ENCODE assay signal across 23 mouse cellular contexts in genomic region chr3:121102871-121103270, GRCm38 (mm10).
A peak's percentile ranks its signal among the peaks of the same experiment; 100 is the strongest.
DNase-seq lines count a peak whose midpoint lies in the region; ATAC-seq and TF ChIP-seq lines count a peak whose summit lies in the region.
"Had no signal": no experiment of that assay in that cellular context is flagged by ENCODE, and none has a peak within 500 bp of the region (broad histone marks: within the 10 kb centered on the region; RNA-seq: fewer than 3 reads in every experiment).

No protein-coding gene starts in this region.

- no peak overlapping the region for H3K4me3 ChIP-seq in hindbrain, embryonic 15.5 days
- H3K4me3 ChIP-seq in hindbrain, embryonic 11.5 days (ENCODE audit: low read depth, low read length), result no peak overlapping the region
- H3K4me3 ChIP-seq in forebrain, embryonic 14.5 days (ENCODE audit: low read depth, low read length), result no peak overlapping the region
- no peak overlapping the region for H3K4me3 ChIP-seq in midbrain, postnatal 0 days (ENCODE audit: low read depth, low read length)
- no peak overlapping the region for H3K4me3 ChIP-seq in liver, postnatal 0 days (ENCODE audit: low read depth, low read length)
- H3K4me3 ChIP-seq: embryonic facial prominence, embryonic 12.5 days; erythroblast, embryonic 14.5 days; heart, adult 2 months; limb, embryonic 12.5 days; liver, embryonic 13.5 days; lung, embryonic 15.5 days; stomach, embryonic 15.5 days had no signal

- no peaks in the 10 kb centered on the region for H3K36me3 ChIP-seq in hindbrain, embryonic 15.5 days
- no peaks in the 10 kb centered on the region for H3K36me3 ChIP-seq in hindbrain, embryonic 11.5 days (ENCODE audit: control insufficient read depth, insufficient read depth, low read length)
- H3K36me3 ChIP-seq in forebrain, embryonic 14.5 days (ENCODE audit: control insufficient read depth, insufficient read depth, low read length), result no peaks in the 10 kb centered on the region
- no peaks in the 10 kb centered on the region for H3K36me3 ChIP-seq in midbrain, postnatal 0 days (ENCODE audit: insufficient read depth, low read length)
- H3K36me3 ChIP-seq in liver, postnatal 0 days (replicated peaks; ENCODE audit: insufficient read depth, low read length), result no peaks in the 10 kb centered on the region
- H3K36me3 ChIP-seq: embryonic facial prominence, embryonic 12.5 days; limb, embryonic 12.5 days; liver, embryonic 13.5 days; lung, embryonic 15.5 days; stomach, embryonic 15.5 days had no signal

- H3K9ac ChIP-seq in hindbrain, embryonic 15.5 days, result no peak overlapping the region
- H3K9ac ChIP-seq in hindbrain, embryonic 11.5 days (ENCODE audit: low read depth, low read length), result no peak overlapping the region
- no peak overlapping the region for H3K9ac ChIP-seq in forebrain, embryonic 14.5 days (ENCODE audit: low read length)
- H3K9ac ChIP-seq in midbrain, postnatal 0 days (replicated peaks; ENCODE audit: low read length, poor library complexity, severe bottlenecking), result no peak overlapping the region
- H3K9ac ChIP-seq in liver, postnatal 0 days (replicated peaks), result no peak overlapping the region
- H3K9ac ChIP-seq: embryonic facial prominence, embryonic 12.5 days; limb, embryonic 12.5 days; liver, embryonic 13.5 days; lung, embryonic 15.5 days; stomach, embryonic 15.5 days had no signal

- no peak overlapping the region for H3K27ac ChIP-seq in hindbrain, embryonic 15.5 days (replicated peaks)
- H3K27ac ChIP-seq in hindbrain, embryonic 11.5 days (ENCODE audit: low read depth, low read length), result no peak overlapping the region
- H3K27ac ChIP-seq in forebrain, embryonic 14.5 days (ENCODE audit: low read depth, low read length), result peak overlapping the region; percentile 29; the same call in 1 of the 2 replicates
- H3K27ac ChIP-seq in midbrain, postnatal 0 days (ENCODE audit: low read depth, low read length), result no peak overlapping the region
- no peak overlapping the region for H3K27ac ChIP-seq in liver, postnatal 0 days (ENCODE audit: low read depth)
- H3K27ac ChIP-seq: embryonic facial prominence, embryonic 12.5 days; heart, adult 2 months; limb, embryonic 12.5 days; liver, embryonic 13.5 days; lung, embryonic 15.5 days; stomach, embryonic 15.5 days had no signal

- DNase-seq in hindbrain, embryonic 11.5 days (ENCODE audit: low spot score), result no peak
- DNase-seq in retina, postnatal 1 day, result peak; percentile 31
- DNase-seq in retina, embryonic 14.5 days (ENCODE audit: low spot score), result no peak
- no peak for DNase-seq in forebrain, embryonic 14.5 days (ENCODE audit: low spot score)
- no peak for DNase-seq in midbrain, postnatal 0 days (ENCODE audit: low spot score)
- DNase-seq in liver, postnatal 0 days, result no peak
- DNase-seq: B cell, adult 2 months; cerebellum, adult 9-11 months; gastrocnemius, postnatal 14 days; heart, adult 2 months; heart, postnatal 4 days; kidney, adult 8-10 months; kidney, postnatal 14 days; liver, embryonic 13.5 days; lung, postnatal 4 days; right cerebral cortex, adult 18-20 months; thymus, adult 2 months had no signal

- H3K9me3 ChIP-seq in hindbrain, embryonic 15.5 days, result no peaks in the 10 kb centered on the region
- H3K9me3 ChIP-seq in hindbrain, embryonic 11.5 days (ENCODE audit: control insufficient read depth, low read length), result no peaks in the 10 kb centered on the region
- H3K9me3 ChIP-seq in forebrain, embryonic 14.5 days (replicated peaks; ENCODE audit: control insufficient read depth, low read length), result no peaks in the 10 kb centered on the region
- no peaks in the 10 kb centered on the region for H3K9me3 ChIP-seq in midbrain, postnatal 0 days (ENCODE audit: low read length)
- no peaks in the 10 kb centered on the region for H3K9me3 ChIP-seq in liver, postnatal 0 days (ENCODE audit: low read length)
- H3K9me3 ChIP-seq: embryonic facial prominence, embryonic 12.5 days; limb, embryonic 12.5 days; liver, embryonic 13.5 days; lung, embryonic 15.5 days; stomach, embryonic 15.5 days had no signal

- no peak for ATAC-seq in hindbrain, embryonic 15.5 days (ENCODE audit: low FRiP score, low read depth)
- no peak for ATAC-seq in hindbrain, embryonic 11.5 days (ENCODE audit: low FRiP score)
- no peak for ATAC-seq in forebrain, embryonic 14.5 days
- ATAC-seq in midbrain, postnatal 0 days (ENCODE audit: low FRiP score), result no peak
- no peak for ATAC-seq in liver, postnatal 0 days

- TF ChIP-seq EP300 in liver, postnatal 0 days (IDR thresholded peaks at IDR 0.05; ENCODE audit: low read depth), result no peak

- no peaks in the 10 kb centered on the region for H3K27me3 ChIP-seq in hindbrain, embryonic 15.5 days
- no peaks in the 10 kb centered on the region for H3K27me3 ChIP-seq in hindbrain, embryonic 11.5 days (ENCODE audit: control insufficient read depth, insufficient read depth, low read length)
- no peaks in the 10 kb centered on the region for H3K27me3 ChIP-seq in forebrain, embryonic 14.5 days (replicated peaks; ENCODE audit: control insufficient read depth, insufficient read depth, low read length)
- no peaks in the 10 kb centered on the region for H3K27me3 ChIP-seq in midbrain, postnatal 0 days (ENCODE audit: insufficient read depth, low read length)
- no peaks in the 10 kb centered on the region for H3K27me3 ChIP-seq in liver, postnatal 0 days (ENCODE audit: insufficient read depth, low read length)
- H3K27me3 ChIP-seq: embryonic facial prominence, embryonic 12.5 days; limb, embryonic 12.5 days; liver, embryonic 13.5 days; lung, embryonic 15.5 days; stomach, embryonic 15.5 days had no signal

- peak overlapping the region; percentile 9; the same call in 1 of the 2 replicates for H3K4me2 ChIP-seq in hindbrain, embryonic 15.5 days
- H3K4me2 ChIP-seq in hindbrain, embryonic 11.5 days (replicated peaks; ENCODE audit: low read depth, low read length), result no peak overlapping the region
- H3K4me2 ChIP-seq in forebrain, embryonic 14.5 days (ENCODE audit: low read length), result no peak overlapping the region
- H3K4me2 ChIP-seq in midbrain, postnatal 0 days (ENCODE audit: low read depth, low read length, poor library complexity, severe bottlenecking), result peak overlapping the region; percentile 0; the same call in 1 of the 2 replicates
- H3K4me2 ChIP-seq in liver, postnatal 0 days (ENCODE audit: low read depth, low read length), result no peak overlapping the region
- H3K4me2 ChIP-seq: embryonic facial prominence, embryonic 12.5 days; limb, embryonic 12.5 days; liver, embryonic 13.5 days; lung, embryonic 15.5 days; stomach, embryonic 15.5 days had no signal

- 74% methylated on average over 11 of the region's 11 CpGs for WGBS in hindbrain, embryonic 15.5 days
- WGBS in hindbrain, embryonic 11.5 days, result 79% methylated on average over 11 of the region's 11 CpGs
- WGBS in forebrain, embryonic 14.5 days, result 70% methylated on average over 11 of the region's 11 CpGs
- WGBS in midbrain, postnatal 0 days, result 64% methylated on average over 11 of the region's 11 CpGs
- WGBS in liver, postnatal 0 days (ENCODE audit: insufficient replicate concordance), result 75% methylated on average over 11 of the region's 11 CpGs

- peaks cover 5% of the 10 kb centered on the region; the same call in 1 of the 2 replicates for H3K4me1 ChIP-seq in hindbrain, embryonic 15.5 days (replicated peaks)
- no peaks in the 10 kb centered on the region for H3K4me1 ChIP-seq in hindbrain, embryonic 11.5 days (replicated peaks; ENCODE audit: control insufficient read depth, insufficient read depth, low read length)
- H3K4me1 ChIP-seq in forebrain, embryonic 14.5 days (ENCODE audit: control insufficient read depth, insufficient read depth, low read length), result no peaks in the 10 kb centered on the region
- no peaks in the 10 kb centered on the region for H3K4me1 ChIP-seq in midbrain, postnatal 0 days (ENCODE audit: insufficient read depth, low read length)
- no peaks in the 10 kb centered on the region for H3K4me1 ChIP-seq in liver, postnatal 0 days (ENCODE audit: insufficient read depth)
- H3K4me1 ChIP-seq: embryonic facial prominence, embryonic 12.5 days; limb, embryonic 12.5 days; stomach, embryonic 15.5 days had no signal

- TF ChIP-seq CTCF in midbrain, postnatal 0 days (IDR thresholded peaks at IDR 0.05), result no peak
- no peak for TF ChIP-seq CTCF in liver, postnatal 0 days (IDR thresholded peaks at IDR 0.05; ENCODE audit: low read depth)

Comparison
In these comparisons a context has a peak if more than half of its experiments do, and no peak if none do; other contexts are left out.
1. H3K4me2 ChIP-seq: peak in hindbrain, embryonic 15.5 days (single experiment) and midbrain, postnatal 0 days (single experiment); none in hindbrain, embryonic 11.5 days (single experiment), forebrain, embryonic 14.5 days (single experiment) and liver, postnatal 0 days (single experiment).